Comparison of ENCODE assay signal across 32 mouse cellular contexts in the genomic region with DNA sequence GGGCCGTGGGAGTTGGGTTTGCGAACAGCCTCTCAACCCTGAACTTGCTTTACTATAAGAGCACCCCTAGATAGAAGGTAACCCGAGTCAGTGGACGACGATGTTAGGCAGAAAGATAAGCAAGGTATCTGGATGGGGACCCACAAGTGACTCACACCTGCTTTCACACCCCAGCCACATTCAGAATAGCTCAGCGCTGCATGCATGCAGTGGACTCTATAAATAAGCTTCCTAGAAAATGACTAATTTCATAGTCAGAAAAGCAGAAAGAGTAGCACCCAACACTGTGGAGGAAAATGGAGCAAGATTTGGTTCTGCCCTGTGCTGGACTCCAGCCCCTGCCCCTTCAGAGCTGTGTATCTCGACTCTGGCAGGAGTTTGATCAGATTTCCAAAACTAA. TPM values are rescaled to one million over a fixed set of nuclear protein-coding genes. Genes with fewer than 3 reads are reported as not detected.
DNase-seq lines count a peak whose midpoint lies in the region; ATAC-seq and TF ChIP-seq lines count a peak whose summit lies in the region.
"Had no signal": no experiment of that assay in that cellular context is flagged by ENCODE, and none has a peak within 500 bp of the region (broad histone marks: within the 10 kb centered on the region; RNA-seq: fewer than 3 reads in every experiment).

No protein-coding gene starts in this region.

- peak overlapping the region; percentile 78 for H3K27ac ChIP-seq in left cerebral cortex, adult 2 months
- H3K27ac ChIP-seq: embryonic facial prominence, embryonic 13.5 days; forebrain, embryonic 15.5 days; hindbrain, embryonic 10.5 days; intestine, embryonic 15.5 days; limb, embryonic 15.5 days; liver, embryonic 14.5 days; midbrain, embryonic 12.5 days had no signal

- H3K4me3 ChIP-seq in left cerebral cortex, adult 2 months, result no peak overlapping the region
- H3K4me3 ChIP-seq: embryonic facial prominence, embryonic 13.5 days; forebrain, embryonic 15.5 days; heart, embryonic 12.5 days; hindbrain, embryonic 10.5 days; intestine, embryonic 15.5 days; limb, embryonic 15.5 days; midbrain, embryonic 12.5 days had no signal

- intact Hi-C loops in left cerebral cortex, adult 2 months (cut with DNase I), result loop anchor here (2.0 kb wide), 1 partner anchor 15 kb away; no protein-coding TSS in a partner anchor

- TF ChIP-seq CTCF in left cerebral cortex, adult 2 months (IDR thresholded peaks at IDR 0.05), result no peak

- ATAC-seq in frontal cortex, adult (ENCODE audit: low TSS enrichment), result peak; percentile 45
- ATAC-seq: activated CD4-positive, CD25-positive, alpha-beta regulatory T cell, adult 4 months; forebrain, embryonic 15.5 days; hindbrain, embryonic 16.5 days; intestine, embryonic 15.5 days had no signal

- DNase-seq in frontal cortex, postnatal 14 days (ENCODE audit: low spot score in 2 of 2), result no peak
- DNase-seq in left cerebral cortex, adult 2 months (ENCODE audit: extremely low spot score in 1 of 2, low spot score in 2 of 2), result peak in 1 of 2 experiments; percentile 64
- DNase-seq in left cerebral cortex, adult 11 months (ENCODE audit: low spot score), result no peak
- DNase-seq in 3T3-L1 (ENCODE audit: low read depth, low spot score), result peak; percentile 35
- DNase-seq in brain, adult 2 months (ENCODE audit: low read depth, low spot score), result peak; percentile 84
- DNase-seq in cerebellum, adult 18-20 months, result no peak
- DNase-seq in gastrocnemius, postnatal 10 days, result no peak
- DNase-seq: adrenal gland, adult 8-10 months; cerebellum, adult 2 months; cerebellum, postnatal 25 days; embryo, embryonic 11 days; gastrocnemius, postnatal 14 days; heart, adult 11 months; heart, postnatal 10 days; kidney, adult 9 months; kidney, postnatal 14 days; lung, embryonic 14.5 days; retina, postnatal 1 day; thymus, postnatal 14 days had no signal

RNA-seq across cellular contexts. Expression of a gene that starts 20.1 kb away (rescaled TPM):
- total RNA-seq in left cerebral cortex, adult 2 months (2021), result 100 to 1,000 TPM; 171 to 187 TPM
- total RNA-seq in gastrocnemius, postnatal 10 days (2021), result under 1 TPM in 1 of 2 experiments, not detected in 1; 0.20 TPM
- total RNA-seq: gastrocnemius, postnatal 14 days; heart, postnatal 10 days; megakaryocyte, adult 5-6 weeks; monocyte, adult 5-6 weeks had no signal

Comparison
In these comparisons a context has a peak if more than half of its experiments do, and no peak if none do; other contexts are left out.
1. DNase-seq: peak in 3T3-L1 (single experiment) and brain, adult 2 months (single experiment); none in frontal cortex, postnatal 14 days (0 of 2), left cerebral cortex, adult 11 months (single experiment), cerebellum, adult 18-20 months (0 of 2) and gastrocnemius, postnatal 10 days (single experiment).
2. RNA of a gene that starts 20.1 kb away (total RNA-seq): 171 to 187 TPM in left cerebral cortex, adult 2 months; 0.20 TPM in gastrocnemius, postnatal 10 days; every median in the first group is over 100 times any median in the second.